Mouse (Mus musculus): ENCODE measurements around the gene Sox5. TPM values are rescaled to one million over a fixed set of nuclear protein-coding genes. Genes with fewer than 3 reads are reported as not detected.

Sox5 gene
- polyA plus RNA-seq (2016; fragmentation: Nextera tagmentation; extraction: Ambion mirVana): 33.0 and 33.3 TPM in 2 replicates

GRCm38 (mm10) chr6:144781431-144782030, at the start of gene Sox5:
TSS of gene Sox5 (minus strand) at chr6:144781977.
- Histone ChIP-seq H3K4me3 (peak within 1 kb of the TSS; percentile 71), H3K9me3 (no peaks in the 10 kb centered on the region), H3K9ac (peak within 1 kb of the TSS; percentile 83), H3K4me1 (peaks cover 16% of the 10 kb centered on the region; the same call in 1 of the 2 replicates), H3K27ac (no peak within 1 kb of the TSS), H3K27me3 (replicated peaks) (peaks cover 6% of the 10 kb centered on the region), H3K4me2 (replicated peaks) (peak within 1 kb of the TSS; percentile 93), H3K36me3 (no peaks in the 10 kb centered on the region)
- WGBS: 1% methylated on average over 46 of the region's 47 CpGs
- peak; percentile 82 for ATAC-seq (ENCODE audit: low FRiP score, low read depth)

- 96% methylated on average over 6 of the region's 6 CpGs for WGBS
- Histone ChIP-seq H3K36me3 (no peaks in the 10 kb centered on the region), H3K4me1 (no peaks in the 10 kb centered on the region)
Observed at GRCm38 (mm10) chr6:144825018-144825602, 43.3 kb upstream of the Sox5 start.

GRCm38 (mm10) chr6:144824153-144824552, 42.4 kb upstream of the Sox5 start:
- ATAC-seq (ENCODE audit: low FRiP score, low read depth): no peak
- no peak overlapping the region for H3K27ac ChIP-seq
- H3K4me3 ChIP-seq: no peak overlapping the region
- no peaks in the 10 kb centered on the region for H3K36me3 ChIP-seq
- H3K27me3 ChIP-seq (replicated peaks): no peaks in the 10 kb centered on the region
- no peak overlapping the region for H3K4me2 ChIP-seq (replicated peaks)
- H3K9ac ChIP-seq: no peak overlapping the region
- no peaks in the 10 kb centered on the region for H3K9me3 ChIP-seq
- 80% methylated on average over 12 of the region's 12 CpGs for WGBS
- no peaks in the 10 kb centered on the region for H3K4me1 ChIP-seq

More at GRCm38 (mm10) chr6:144825018-144825602, 43.3 kb upstream of the Sox5 start:
- Histone ChIP-seq H3K9ac (no peak overlapping the region), H3K27ac (no peak overlapping the region), H3K4me3 (no peak overlapping the region), H3K4me2 (replicated peaks) (no peak overlapping the region), H3K9me3 (no peaks in the 10 kb centered on the region), H3K27me3 (replicated peaks) (no peaks in the 10 kb centered on the region)
- ATAC-seq (ENCODE audit: low FRiP score, low read depth): no peak

GRCm38 (mm10) chr6:144822594-144822993, 40.8 kb upstream of the Sox5 start:
- Histone ChIP-seq H3K4me1 (no peaks in the 10 kb centered on the region), H3K27me3 (replicated peaks) (no peaks in the 10 kb centered on the region), H3K27ac (no peak overlapping the region), H3K4me2 (replicated peaks) (no peak overlapping the region), H3K9ac (no peak overlapping the region), H3K4me3 (no peak overlapping the region), H3K36me3 (no peaks in the 10 kb centered on the region), H3K9me3 (no peaks in the 10 kb centered on the region)
- WGBS: 80% methylated on average over 14 of the region's 14 CpGs
- no peak for ATAC-seq (ENCODE audit: low FRiP score, low read depth)

- Histone ChIP-seq H3K9ac (no peak overlapping the region), H3K36me3 (no peaks in the 10 kb centered on the region), H3K27me3 (replicated peaks) (no peaks in the 10 kb centered on the region), H3K4me3 (no peak overlapping the region), H3K9me3 (no peaks in the 10 kb centered on the region), H3K27ac (no peak overlapping the region), H3K4me1 (no peaks in the 10 kb centered on the region), H3K4me2 (replicated peaks) (no peak overlapping the region)
- WGBS: 93% methylated on average over 6 of the region's 6 CpGs
- ATAC-seq (ENCODE audit: low FRiP score, low read depth): no peak
Observed at GRCm38 (mm10) chr6:144821019-144821418, 39.2 kb upstream of the Sox5 start.

GRCm38 (mm10) chr6:144818016-144818415, 36.2 kb upstream of the Sox5 start:
- no peak overlapping the region for H3K4me3 ChIP-seq
- no peak for ATAC-seq (ENCODE audit: low FRiP score, low read depth)
- no peak overlapping the region for H3K4me2 ChIP-seq (replicated peaks)
- H3K9me3 ChIP-seq: no peaks in the 10 kb centered on the region
- WGBS: 87% methylated on average over 4 of the region's 4 CpGs
- no peaks in the 10 kb centered on the region for H3K36me3 ChIP-seq
- no peak overlapping the region for H3K27ac ChIP-seq
- H3K9ac ChIP-seq: no peak overlapping the region
- no peaks in the 10 kb centered on the region for H3K4me1 ChIP-seq
- no peaks in the 10 kb centered on the region for H3K27me3 ChIP-seq (replicated peaks)

- 47% methylated on average over 5 of the region's 5 CpGs for WGBS
- Histone ChIP-seq H3K4me1 (no peaks in the 10 kb centered on the region), H3K27ac (no peak overlapping the region), H3K9me3 (no peaks in the 10 kb centered on the region), H3K4me2 (replicated peaks) (no peak overlapping the region), H3K9ac (no peak overlapping the region), H3K36me3 (no peaks in the 10 kb centered on the region), H3K27me3 (replicated peaks) (no peaks in the 10 kb centered on the region), H3K4me3 (no peak overlapping the region)
- no peak for ATAC-seq (ENCODE audit: low FRiP score, low read depth)
Observed at GRCm38 (mm10) chr6:144817329-144817932, 35.7 kb upstream of the Sox5 start.

- WGBS: 68% methylated on average over 5 of the region's 5 CpGs
- H3K9ac ChIP-seq: no peak overlapping the region
- no peak overlapping the region for H3K4me3 ChIP-seq
- H3K36me3 ChIP-seq: no peaks in the 10 kb centered on the region
- no peaks in the 10 kb centered on the region for H3K9me3 ChIP-seq
- H3K4me2 ChIP-seq (replicated peaks): no peak overlapping the region
- ATAC-seq (ENCODE audit: low FRiP score, low read depth): no peak
- H3K27me3 ChIP-seq (replicated peaks): no peaks in the 10 kb centered on the region
- H3K4me1 ChIP-seq: no peaks in the 10 kb centered on the region
- no peak overlapping the region for H3K27ac ChIP-seq
Observed at GRCm38 (mm10) chr6:144815542-144815941, 33.8 kb upstream of the Sox5 start.

- H3K27ac ChIP-seq: no peak overlapping the region
- WGBS: 16% methylated on average over 6 of the region's 6 CpGs
- ATAC-seq (ENCODE audit: low FRiP score, low read depth): no peak; the same call in 1 of the 2 replicates
- H3K36me3 ChIP-seq: no peaks in the 10 kb centered on the region
- H3K9me3 ChIP-seq: no peaks in the 10 kb centered on the region
- H3K9ac ChIP-seq: no peak overlapping the region
- no peaks in the 10 kb centered on the region for H3K27me3 ChIP-seq (replicated peaks)
- H3K4me2 ChIP-seq (replicated peaks): no peak overlapping the region
- H3K4me1 ChIP-seq: no peaks in the 10 kb centered on the region
- H3K4me3 ChIP-seq: no peak overlapping the region
Observed at GRCm38 (mm10) chr6:144814931-144815364, 33.2 kb upstream of the Sox5 start.

GRCm38 (mm10) chr6:144804321-144804720, 22.5 kb upstream of the Sox5 start:
- H3K9me3 ChIP-seq: peaks cover 6% of the 10 kb centered on the region; the same call in 1 of the 2 replicates
- no peaks in the 10 kb centered on the region for H3K4me1 ChIP-seq
- H3K4me2 ChIP-seq (replicated peaks): no peak overlapping the region
- 92% methylated on average over 5 of the region's 5 CpGs for WGBS
- H3K9ac ChIP-seq: no peak overlapping the region
- H3K36me3 ChIP-seq: no peaks in the 10 kb centered on the region
- H3K4me3 ChIP-seq: no peak overlapping the region
- ATAC-seq (ENCODE audit: low FRiP score, low read depth): no peak
- no peak overlapping the region for H3K27ac ChIP-seq
- no peaks in the 10 kb centered on the region for H3K27me3 ChIP-seq (replicated peaks)

- no peak overlapping the region for H3K4me3 ChIP-seq
- no peak overlapping the region for H3K4me2 ChIP-seq (replicated peaks)
- no peaks in the 10 kb centered on the region for H3K4me1 ChIP-seq
- no peaks in the 10 kb centered on the region for H3K27me3 ChIP-seq (replicated peaks)
- 96% methylated on average over 1 of the region's 1 CpGs for WGBS
- no peaks in the 10 kb centered on the region for H3K36me3 ChIP-seq
- ATAC-seq (ENCODE audit: low FRiP score, low read depth): no peak
- no peak overlapping the region for H3K27ac ChIP-seq
- no peak overlapping the region for H3K9ac ChIP-seq
- H3K9me3 ChIP-seq: peaks cover 6% of the 10 kb centered on the region; the same call in 1 of the 2 replicates
Observed at GRCm38 (mm10) chr6:144803063-144803462, 21.3 kb upstream of the Sox5 start.

GRCm38 (mm10) chr6:144794356-144794755, 12.6 kb upstream of the Sox5 start:
- no peak overlapping the region for H3K27ac ChIP-seq
- no peak for ATAC-seq (ENCODE audit: low FRiP score, low read depth)
- H3K36me3 ChIP-seq: no peaks in the 10 kb centered on the region
- no peak overlapping the region for H3K4me3 ChIP-seq
- WGBS: 79% methylated on average over 3 of the region's 3 CpGs
- H3K4me1 ChIP-seq: no peaks in the 10 kb centered on the region
- no peaks in the 10 kb centered on the region for H3K27me3 ChIP-seq (replicated peaks)
- no peaks in the 10 kb centered on the region for H3K9me3 ChIP-seq
- H3K9ac ChIP-seq: no peak overlapping the region
- no peak overlapping the region for H3K4me2 ChIP-seq (replicated peaks)
